Mouse (Mus musculus): ENCODE data around the gene Arid5b.

Gene Arid5b

GRCm38 (mm10) chr10:68278632-68279361 is at the start of gene Arid5b:
Arid5b (minus strand) TSS chr10:68278740.
- DNase-seq: peak; percentile 52 to 53

- no peak for DNase-seq
Measured at GRCm38 (mm10) chr10:68325378-68325777, 46.8 kb upstream of the Arid5b start.

GRCm38 (mm10) chr10:68324061-68324460 is 45.5 kb upstream of the Arid5b start:
- DNase-seq: no peak

- no peak for DNase-seq
Measured at GRCm38 (mm10) chr10:68323167-68323566, 44.6 kb upstream of the Arid5b start.

GRCm38 (mm10) chr10:68320986-68321385 is 42.4 kb upstream of the Arid5b start:
- DNase-seq: no peak

- no peak for DNase-seq
Measured at GRCm38 (mm10) chr10:68320496-68320895, 42.0 kb upstream of the Arid5b start.

GRCm38 (mm10) chr10:68319438-68319837 is 40.9 kb upstream of the Arid5b start:
- DNase-seq: no peak

- DNase-seq: no peak
Measured at GRCm38 (mm10) chr10:68318438-68318979, 40.0 kb upstream of the Arid5b start.

- no peak for DNase-seq
Measured at GRCm38 (mm10) chr10:68312734-68313133, 34.2 kb upstream of the Arid5b start.

GRCm38 (mm10) chr10:68301013-68301412 is 22.5 kb upstream of the Arid5b start:
- no peak for DNase-seq

GRCm38 (mm10) chr10:68289465-68289864 is 10.9 kb upstream of the Arid5b start:
- no peak for DNase-seq

- DNase-seq: peak; percentile 82 to 88
Measured at GRCm38 (mm10) chr10:68282466-68283391, 4.2 kb upstream of the Arid5b start.

- no peak for DNase-seq
Measured at GRCm38 (mm10) chr10:68281775-68282106, 3.2 kb upstream of the Arid5b start.

GRCm38 (mm10) chr10:68281076-68281774 is 2.7 kb upstream of the Arid5b start:
- DNase-seq: no peak

- DNase-seq: peak; percentile 73 to 75
Measured at GRCm38 (mm10) chr10:68279516-68280501, 1.3 kb upstream of the Arid5b start.

GRCm38 (mm10) chr10:68277671-68278151 is 829 bp downstream of the Arid5b start:
- DNase-seq: peak; percentile 37 to 51

- DNase-seq: peak; percentile 49 to 68
Measured at GRCm38 (mm10) chr10:68276976-68277441, 1.5 kb downstream of the Arid5b start.

GRCm38 (mm10) chr10:68276350-68276975 is 2.1 kb downstream of the Arid5b start:
- peak; percentile 80 for DNase-seq

GRCm38 (mm10) chr10:68274900-68275760 is 3.4 kb downstream of the Arid5b start:
- DNase-seq: peak; percentile 40 to 47

GRCm38 (mm10) chr10:68269789-68270188 is 8.8 kb downstream of the Arid5b start:
- DNase-seq: no peak
